Mouse (Mus musculus) adipose tissue, adult 10 weeks (tissue): Measurements from ENCODE around the gene Dpf3. TPM values are rescaled to one million over a fixed set of nuclear protein-coding genes. Genes with fewer than 3 reads are reported as not detected.

Experiments used
- polyA plus RNA-seq: library from polyadenylated mRNA; stranded (reverse); fragments of 350-450 nt; fragmentation: Illumina TruSeq; extraction: RNeasy Lipid Tissue Mini Kit (QIAGEN cat#74804); gene quantifications from one replicate; pipeline ENCODE4 v1.2.3, GENCODE M21; 2014; ENCODE audit warnings: low read depth, low replicate concordance

The Dpf3 gene
- 2.6 TPM for polyA plus RNA-seq

GRCm38 (mm10) chr12:83487476-83487991 is at the start of gene Dpf3:
Dpf3 (minus strand) TSS chr12:83487716.

DNA sequence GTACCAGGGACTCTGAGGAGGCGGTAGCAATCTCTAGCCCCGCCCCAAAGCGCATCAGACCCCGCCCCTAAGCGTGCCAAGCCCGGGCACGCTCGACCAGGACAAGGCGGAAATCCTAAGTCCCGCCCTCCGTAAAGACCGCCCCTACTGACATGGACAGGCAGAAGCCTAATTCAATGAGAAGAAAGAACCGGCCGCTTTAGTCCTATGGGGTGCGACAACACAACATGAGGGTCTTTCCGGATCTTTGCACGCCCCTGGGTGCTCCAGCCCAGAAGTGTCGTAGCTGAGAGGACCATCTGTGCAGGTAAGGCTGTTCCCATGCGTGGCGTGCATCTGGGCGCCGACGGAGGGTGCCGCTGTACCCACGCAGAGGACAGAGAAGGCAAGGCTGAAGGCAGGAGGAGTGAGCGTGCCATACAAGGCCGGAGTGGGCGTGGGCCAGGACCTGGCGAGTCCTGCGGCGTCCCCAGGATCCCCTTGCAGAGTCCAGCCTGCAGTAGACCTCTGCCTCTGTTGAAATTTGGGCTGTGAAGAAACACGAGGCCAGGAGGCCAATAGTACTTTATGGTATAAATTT is 32.9 kb upstream of the Dpf3 start, which contains the start of gene Dcaf4:
Gene Dcaf4, plus strand, starts transcription at position 156 of the 580 bp plus-strand sequence.

Other genes with a start within 250 kb of the Dpf3 start
- 32.1 TPM for gene Dcaf4, start 32.8 kb upstream of the Dpf3 start, polyA plus RNA-seq
- gene Zfyve1, start 109.5 kb upstream of the Dpf3 start, polyA plus RNA-seq = 24.9 TPM
- 76.5 TPM for gene Rbm25, start 143.5 kb upstream of the Dpf3 start, polyA plus RNA-seq
- gene Psen1, start 200.4 kb upstream of the Dpf3 start, polyA plus RNA-seq = 47.5 TPM